Mouse (Mus musculus): ENCODE data around the gene Iqce. TPM values are rescaled to one million over a fixed set of nuclear protein-coding genes. Genes with fewer than 3 reads are reported as not detected.

Gene Iqce
- total and polyA plus RNA-seq, 3 experiments, result 2.2 to 11.2 (median 5.3) TPM

DNA sequence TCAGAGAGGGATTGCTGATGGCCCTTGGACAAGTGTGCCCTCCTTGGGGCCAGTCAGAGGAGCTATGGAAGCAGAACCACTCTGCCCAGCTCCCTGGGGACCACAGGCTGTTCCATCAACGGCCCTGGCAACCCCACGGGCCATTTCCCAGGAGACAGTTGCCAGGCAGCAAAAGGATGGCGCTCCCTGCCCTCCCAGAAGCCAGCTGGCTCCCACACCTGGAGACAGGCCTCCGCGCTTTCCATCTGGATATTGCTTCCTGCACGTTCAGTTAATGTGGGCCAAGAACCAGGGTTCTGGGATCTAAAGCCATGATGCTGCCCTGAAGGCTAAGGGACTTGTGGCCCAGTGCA lies 65.1 kb downstream of the Iqce start:
- in situ Hi-C loops (cut with MboI; ENCODE audit: low pct_ligation_motif_present, low pct_unique_long_range_greater_than_20kb, low sequenced_read_pairs), result no loop called here
- H3K27ac ChIP-seq (ENCODE audit: insufficient read depth, low read depth), result no peak overlapping the region

DNA sequence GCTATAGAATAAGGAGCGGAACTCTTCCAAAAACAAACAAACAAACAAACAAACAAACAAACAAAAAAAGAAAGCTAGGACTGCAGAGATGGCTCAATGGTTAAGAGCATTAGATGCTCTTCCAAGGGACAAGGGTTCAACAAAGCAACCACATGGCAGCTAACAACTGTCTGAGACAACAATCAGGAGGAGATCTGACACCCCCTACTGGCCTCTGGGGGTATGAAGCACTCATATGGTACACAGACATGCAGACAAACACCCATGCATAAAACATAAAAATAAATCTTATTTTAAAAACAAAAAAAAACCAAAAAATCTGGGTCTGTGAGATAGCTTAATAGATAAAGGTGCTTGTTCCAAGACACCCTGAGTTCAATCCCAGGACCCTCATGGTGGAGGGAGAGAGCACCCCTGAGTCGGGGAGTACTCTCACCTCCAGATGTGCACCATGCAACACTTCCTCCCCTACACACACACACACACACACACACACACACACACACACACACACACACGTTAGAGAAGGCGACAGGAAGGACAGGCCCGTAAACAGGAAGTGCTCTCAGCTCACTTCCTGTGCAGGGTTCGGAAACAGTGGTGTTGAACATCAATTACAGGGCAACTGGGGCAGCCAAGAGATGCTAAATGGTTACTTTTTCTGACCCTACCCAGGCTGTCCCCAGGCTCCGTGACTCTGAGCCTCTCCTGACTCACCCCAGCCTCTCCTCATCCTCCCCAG lies 65.7 kb downstream of the Iqce start:
- dilution Hi-C loops (cut with MboI; ENCODE audit: extremely low pct_ligation_motif_present, extremely low pct_unique_long_range_greater_than_20kb, low sequenced_read_pairs) (no loop called here), in situ Hi-C loops (cut with MboI; ENCODE audit: low pct_ligation_motif_present, low pct_unique_long_range_greater_than_20kb, low sequenced_read_pairs) (no loop called here)
- no peak overlapping the region for H3K4me3 ChIP-seq (replicated peaks in 1 of 3; ENCODE audit: low read depth in 2 of 3, low read length in 2 of 3, poor library complexity in 1 of 3)
- H3K9ac ChIP-seq (ENCODE audit: insufficient read depth, low read depth), result no peak overlapping the region
- H3K36me3 ChIP-seq (replicated peaks in 1 of 2; ENCODE audit: control insufficient read depth in 1 of 2, insufficient read depth in 1 of 2, low read length in 1 of 2), result peaks cover 0 to 15% of the 10 kb centered on the region in 2 experiments
- TF ChIP-seq CTCF (conservative IDR thresholded peaks at IDR 0.05 in 1 of 2, IDR thresholded peaks at IDR 0.05 in 1 of 2; ENCODE audit: low read depth in 2 of 2, low read length in 2 of 2) (peak in 1 of 2 experiments; percentile 27; a peak in 1 of 4 replicates), CHD1 (IDR thresholded peaks at IDR 0.05; ENCODE audit: low read depth, low read length) (no peak), MAZ (IDR thresholded peaks at IDR 0.05; ENCODE audit: low read depth, low read length) (no peak)
- DNase-seq (ENCODE audit: extremely low read depth), result no peak
- peaks cover 2 to 34% of the 10 kb centered on the region in 2 experiments for H3K4me1 ChIP-seq (ENCODE audit: control insufficient read depth in 1 of 2, insufficient read depth in 2 of 2)
- no peaks in the 10 kb centered on the region for H3K27me3 ChIP-seq (replicated peaks)
- H3K79me2 ChIP-seq (replicated peaks; ENCODE audit: control insufficient read depth, extremely low read depth, insufficient read depth, poor library complexity, severe bottlenecking), result no peaks in the 10 kb centered on the region
- H3K27ac ChIP-seq (ENCODE audit: insufficient read depth, low read depth), result no peak overlapping the region
- no peak overlapping the region for H3K4me2 ChIP-seq (ENCODE audit: insufficient read depth, low read depth, poor library complexity, severe bottlenecking)
- H3K9me3 ChIP-seq (replicated peaks; ENCODE audit: low read length), result no peaks in the 10 kb centered on the region

More for the DNA sequence above, 65.1 kb downstream of the Iqce start:
- H3K36me3 ChIP-seq (replicated peaks in 1 of 2; ENCODE audit: control insufficient read depth in 1 of 2, insufficient read depth in 1 of 2, low read length in 1 of 2), result peaks cover 0 to 14% of the 10 kb centered on the region in 2 experiments
- dilution Hi-C loops (cut with MboI; ENCODE audit: extremely low pct_ligation_motif_present, extremely low pct_unique_long_range_greater_than_20kb, low sequenced_read_pairs), result no loop called here
- no peaks in the 10 kb centered on the region for H3K27me3 ChIP-seq (replicated peaks)
- H3K4me3 ChIP-seq (replicated peaks in 1 of 3; ENCODE audit: low read depth in 2 of 3, low read length in 2 of 3, poor library complexity in 1 of 3), result no peak overlapping the region
- no peak for DNase-seq (ENCODE audit: extremely low read depth)
- H3K9me3 ChIP-seq (replicated peaks; ENCODE audit: low read length), result no peaks in the 10 kb centered on the region
- no peak overlapping the region for H3K9ac ChIP-seq (ENCODE audit: insufficient read depth, low read depth)
- TF ChIP-seq MAZ (IDR thresholded peaks at IDR 0.05; ENCODE audit: low read depth, low read length) (no peak), NELFE (IDR thresholded peaks at IDR 0.05; ENCODE audit: low read depth, low read length) (no peak), MAFK (IDR thresholded peaks at IDR 0.05; ENCODE audit: insufficient replicate concordance, low read length) (no peak), CHD1 (IDR thresholded peaks at IDR 0.05; ENCODE audit: low read depth, low read length) (no peak), SIN3A (IDR thresholded peaks at IDR 0.05; ENCODE audit: low read length) (no peak), IRF4 (IDR thresholded peaks at IDR 0.05; ENCODE audit: low read depth, low read length) (no peak)
- H3K4me1 ChIP-seq (ENCODE audit: control insufficient read depth in 1 of 2, insufficient read depth in 2 of 2), result peaks cover 5 to 39% of the 10 kb centered on the region in 2 experiments
- no peaks in the 10 kb centered on the region for H3K79me2 ChIP-seq (replicated peaks; ENCODE audit: control insufficient read depth, extremely low read depth, insufficient read depth, poor library complexity, severe bottlenecking)
- no peak overlapping the region for H3K4me2 ChIP-seq (ENCODE audit: insufficient read depth, low read depth, poor library complexity, severe bottlenecking)

DNA sequence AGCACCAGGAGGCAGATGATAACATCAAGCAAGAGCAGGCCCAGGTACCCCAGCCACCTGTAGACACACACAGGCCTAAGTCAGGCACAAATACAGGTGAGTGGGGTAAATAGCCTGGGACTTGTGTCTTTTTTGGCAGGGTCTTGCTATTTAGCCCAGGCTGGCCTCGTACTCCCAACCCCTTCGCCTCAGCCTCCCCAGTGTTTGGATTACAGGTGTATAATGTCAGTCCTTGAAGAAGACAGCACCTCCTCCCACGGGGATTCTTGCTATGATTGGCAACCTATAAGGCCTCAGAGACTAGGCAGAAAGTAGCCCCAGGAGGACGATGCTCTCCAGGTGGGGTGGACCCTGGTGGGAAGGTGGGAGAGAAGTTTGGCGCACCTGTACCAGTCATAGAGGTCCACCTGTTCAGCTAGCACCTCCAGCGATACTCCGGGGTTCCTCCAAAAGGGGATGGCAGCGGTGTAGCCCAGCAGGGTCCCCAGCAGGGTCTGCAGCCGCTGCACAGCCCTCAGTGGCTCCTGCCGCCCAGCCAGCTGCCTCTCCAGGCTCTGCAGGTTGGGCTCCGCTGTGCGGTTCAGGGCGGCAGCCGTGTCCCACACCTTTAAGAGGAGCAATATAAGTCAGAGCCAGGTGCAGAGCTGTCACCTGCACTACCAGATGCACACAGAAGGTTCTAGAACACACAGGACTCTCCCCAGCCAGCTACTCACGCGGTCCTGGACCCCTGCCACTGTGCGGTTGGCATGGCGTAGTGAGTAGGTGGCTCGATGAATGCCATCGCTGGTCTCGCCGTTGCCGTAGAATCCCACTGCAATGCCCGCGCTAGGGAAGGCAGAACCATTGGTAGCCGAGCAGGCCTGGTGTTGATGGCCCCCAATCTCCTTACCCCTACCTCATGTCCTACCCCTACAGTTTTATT lies 67.1 kb downstream of the Iqce start:
- in situ Hi-C loops (cut with MboI; ENCODE audit: low pct_ligation_motif_present, low pct_unique_long_range_greater_than_20kb, low sequenced_read_pairs), result loop anchor here (5.0 kb wide), 1 partner anchor 42 kb away; no protein-coding TSS in a partner anchor

More for the DNA sequence above, 67.1 kb downstream of the Iqce start:
- peaks cover 0 to 15% of the 10 kb centered on the region in 2 experiments for H3K36me3 ChIP-seq (replicated peaks in 1 of 2; ENCODE audit: control insufficient read depth in 1 of 2, insufficient read depth in 1 of 2, low read length in 1 of 2)
- H3K79me2 ChIP-seq (replicated peaks; ENCODE audit: control insufficient read depth, extremely low read depth, insufficient read depth, poor library complexity, severe bottlenecking), result no peaks in the 10 kb centered on the region
- dilution Hi-C loops (cut with MboI; ENCODE audit: extremely low pct_ligation_motif_present, extremely low pct_unique_long_range_greater_than_20kb, low sequenced_read_pairs), result no loop called here
- TF ChIP-seq CHD1 (IDR thresholded peaks at IDR 0.05; ENCODE audit: low read depth, low read length) (no peak), E2F4 (IDR thresholded peaks at IDR 0.05; ENCODE audit: insufficient replicate concordance, low read depth, low read length) (no peak), USF2 (conservative IDR thresholded peaks at IDR 0.05; ENCODE audit: low read depth, low read length) (no peak), GABPA (IDR thresholded peaks at IDR 0.05; ENCODE audit: insufficient replicate concordance, low read depth, low read length) (no peak), ZMIZ1 (IDR thresholded peaks at IDR 0.05; ENCODE audit: low read depth, low read length) (no peak), EP300 (IDR thresholded peaks at IDR 0.05; ENCODE audit: low read length) (no peak), SMC3 (IDR thresholded peaks at IDR 0.05; ENCODE audit: low read depth, low read length) (no peak), CTCF (conservative IDR thresholded peaks at IDR 0.05 in 1 of 2, IDR thresholded peaks at IDR 0.05 in 1 of 2; ENCODE audit: low read depth in 2 of 2, low read length in 2 of 2) (no peak), TBP (conservative IDR thresholded peaks at IDR 0.05; ENCODE audit: low read depth, low read length) (no peak), ZC3H11A (IDR thresholded peaks at IDR 0.05; ENCODE audit: low read depth, low read length) (no peak)
- H3K9me3 ChIP-seq (replicated peaks; ENCODE audit: low read length), result no peaks in the 10 kb centered on the region
- no peak overlapping the region for H3K9ac ChIP-seq (ENCODE audit: insufficient read depth, low read depth)
- H3K4me1 ChIP-seq (ENCODE audit: control insufficient read depth in 1 of 2, insufficient read depth in 2 of 2), result peaks cover 2 to 22% of the 10 kb centered on the region in 2 experiments; a peak in 3 of 4 replicates
- H3K27ac ChIP-seq (ENCODE audit: insufficient read depth, low read depth), result no peak overlapping the region
- H3K4me3 ChIP-seq (replicated peaks in 1 of 3; ENCODE audit: low read depth in 2 of 3, low read length in 2 of 3, poor library complexity in 1 of 3), result no peak overlapping the region
- no peak overlapping the region for H3K4me2 ChIP-seq (ENCODE audit: insufficient read depth, low read depth, poor library complexity, severe bottlenecking)
- H3K27me3 ChIP-seq (replicated peaks), result no peaks in the 10 kb centered on the region
- no peak for DNase-seq (ENCODE audit: extremely low read depth)
